8 mouse cellular contexts compared by ENCODE assay signal in genomic region chr17:53566919-53567345, GRCm38 (mm10). TPM values are rescaled to one million over a fixed set of nuclear protein-coding genes. Genes with fewer than 3 reads are reported as not detected.
DNase-seq lines count a peak whose midpoint lies in the region; ATAC-seq and TF ChIP-seq lines count a peak whose summit lies in the region.

No protein-coding gene starts in this region.

- H3K4me1 ChIP-seq in embryonic facial prominence, embryonic 10.5 days = peaks cover 30% of the 10 kb centered on the region
- H3K4me1 ChIP-seq in midbrain, embryonic 16.5 days (ENCODE audit: control insufficient read depth, insufficient read depth, low read length) = peaks cover 25% of the 10 kb centered on the region
- H3K4me1 ChIP-seq in spleen, adult 2 months (ENCODE audit: control insufficient read depth, insufficient read depth, insufficient read length) = peaks cover 7% of the 10 kb centered on the region

- peak overlapping the region; percentile 93 for H3K4me3 ChIP-seq in embryonic facial prominence, embryonic 10.5 days
- H3K4me3 ChIP-seq in midbrain, embryonic 16.5 days (ENCODE audit: low read depth, low read length) = peak overlapping the region; percentile 88
- peak overlapping the region; percentile 97 for H3K4me3 ChIP-seq in spleen, adult 2 months (ENCODE audit: extremely low read depth, insufficient read depth, insufficient read length)

- H3K9ac ChIP-seq in midbrain, embryonic 16.5 days (ENCODE audit: low read depth, low read length) = peak overlapping the region; percentile 96

- H3K27me3 ChIP-seq in embryonic facial prominence, embryonic 10.5 days (replicated peaks; ENCODE audit: low read depth, poor library complexity, severe bottlenecking) = no peaks in the 10 kb centered on the region
- no peaks in the 10 kb centered on the region for H3K27me3 ChIP-seq in midbrain, embryonic 16.5 days (ENCODE audit: control insufficient read depth, insufficient read depth, low read depth, low read length)
- H3K27me3 ChIP-seq in spleen, adult 2 months (ENCODE audit: control insufficient read depth, insufficient read depth, low read length) = no peaks in the 10 kb centered on the region

- H3K36me3 ChIP-seq in embryonic facial prominence, embryonic 10.5 days (replicated peaks) = no peaks in the 10 kb centered on the region
- H3K36me3 ChIP-seq in midbrain, embryonic 16.5 days (ENCODE audit: control insufficient read depth, insufficient read depth, low read length) = no peaks in the 10 kb centered on the region
- no peaks in the 10 kb centered on the region for H3K36me3 ChIP-seq in spleen, adult 2 months (ENCODE audit: control insufficient read depth, insufficient read depth, low read length)

- WGBS in embryonic facial prominence, embryonic 10.5 days = under 1% methylated on average over 46 of the region's 51 CpGs
- under 1% methylated on average over 33 of the region's 51 CpGs for WGBS in midbrain, embryonic 16.5 days
- WGBS in spleen, adult 2 months = under 1% methylated on average over 35 of the region's 51 CpGs

- peak overlapping the region; percentile 94 for H3K27ac ChIP-seq in embryonic facial prominence, embryonic 10.5 days (replicated peaks)
- peak overlapping the region; percentile 97 for H3K27ac ChIP-seq in midbrain, embryonic 16.5 days (ENCODE audit: low read length)
- peak overlapping the region; percentile 98 for H3K27ac ChIP-seq in spleen, adult 2 months (ENCODE audit: insufficient read depth, low read length)

- ATAC-seq in midbrain, embryonic 16.5 days = peak; percentile 70

- no peak for TF ChIP-seq CTCF in spleen, adult 2 months (IDR thresholded peaks at IDR 0.05; ENCODE audit: extremely low read depth, insufficient read depth, insufficient read length, insufficient replicate concordance)

- H3K4me2 ChIP-seq in midbrain, embryonic 16.5 days (ENCODE audit: low read length) = peak overlapping the region; percentile 77

- DNase-seq in 3134 (ENCODE audit: extremely low read depth, insufficient read length, low spot score) (peak; percentile 83), liver (peak; percentile 84)
- peak; percentile 67 for DNase-seq in adrenal gland, adult 8-10 months
- DNase-seq in embryonic facial prominence, embryonic 10.5 days (ENCODE audit: low spot score) = peak; percentile 75
- DNase-seq in heart, adult 11 months = peak; percentile 99
- peak; percentile 71 for DNase-seq in kidney, adult 11 months
- DNase-seq in spleen, adult 2 months (ENCODE audit: low read depth in 1 of 2, low spot score in 2 of 2) = peak; percentile 49 to 62

- peak; percentile 32; the same call in 1 of the 2 replicates for TF ChIP-seq POLR2A in spleen, adult 2 months (IDR thresholded peaks at IDR 0.05; ENCODE audit: low read depth, low read length)

- no peaks in the 10 kb centered on the region for H3K9me3 ChIP-seq in embryonic facial prominence, embryonic 10.5 days
- H3K9me3 ChIP-seq in midbrain, embryonic 16.5 days (replicated peaks; ENCODE audit: control insufficient read depth, low read length, poor library complexity, severe bottlenecking) = no peaks in the 10 kb centered on the region

RNA-seq across cellular contexts. Expression of gene Kat2b, which starts 0.3 kb away (rescaled TPM):
- 100 to 1,000 TPM in 1 of 4 experiments, 10 to 100 TPM in 3; 77.7 to 105 (median 82.5) TPM for total RNA-seq in adrenal gland, adult 8-10 months (2022)
- 2.1 and 2.5 TPM in 2 replicates for polyA plus RNA-seq in embryonic facial prominence, embryonic 10.5 days (2016; fragmentation: Nextera tagmentation; extraction: Ambion mirVana)
- 7.2 and 8.7 TPM in 2 replicates for polyA plus RNA-seq in midbrain, embryonic 16.5 days (2015; fragmentation: Nextera tagmentation; extraction: Ambion mirVana)
- polyA plus RNA-seq in spleen, adult 2 months (2012; rRNA removed) = 5.0 and 5.2 TPM in 2 replicates

RNA-seq across cellular contexts. Expression of gene Pp2d1, which starts 27.7 kb away (rescaled TPM):
- not detected for total RNA-seq in adrenal gland, adult 8-10 months (2022)
- polyA plus RNA-seq in embryonic facial prominence, embryonic 10.5 days (2016; fragmentation: Nextera tagmentation; extraction: Ambion mirVana) = 0.29 and 0.49 TPM in 2 replicates
- 0.46 and 0.50 TPM in 2 replicates for polyA plus RNA-seq in midbrain, embryonic 16.5 days (2015; fragmentation: Nextera tagmentation; extraction: Ambion mirVana)
- polyA plus RNA-seq in spleen, adult 2 months (2012; rRNA removed) = not detected in 2 replicates

Comparison
In these comparisons a context has a peak if more than half of its experiments do, and no peak if none do; other contexts are left out.
1. Peak in every context shown above with its lines: DNase-seq, ATAC-seq, H3K4me3 ChIP-seq and H3K27ac ChIP-seq.